ENCODE assay signal across 13 mouse cellular contexts in the genomic region with DNA sequence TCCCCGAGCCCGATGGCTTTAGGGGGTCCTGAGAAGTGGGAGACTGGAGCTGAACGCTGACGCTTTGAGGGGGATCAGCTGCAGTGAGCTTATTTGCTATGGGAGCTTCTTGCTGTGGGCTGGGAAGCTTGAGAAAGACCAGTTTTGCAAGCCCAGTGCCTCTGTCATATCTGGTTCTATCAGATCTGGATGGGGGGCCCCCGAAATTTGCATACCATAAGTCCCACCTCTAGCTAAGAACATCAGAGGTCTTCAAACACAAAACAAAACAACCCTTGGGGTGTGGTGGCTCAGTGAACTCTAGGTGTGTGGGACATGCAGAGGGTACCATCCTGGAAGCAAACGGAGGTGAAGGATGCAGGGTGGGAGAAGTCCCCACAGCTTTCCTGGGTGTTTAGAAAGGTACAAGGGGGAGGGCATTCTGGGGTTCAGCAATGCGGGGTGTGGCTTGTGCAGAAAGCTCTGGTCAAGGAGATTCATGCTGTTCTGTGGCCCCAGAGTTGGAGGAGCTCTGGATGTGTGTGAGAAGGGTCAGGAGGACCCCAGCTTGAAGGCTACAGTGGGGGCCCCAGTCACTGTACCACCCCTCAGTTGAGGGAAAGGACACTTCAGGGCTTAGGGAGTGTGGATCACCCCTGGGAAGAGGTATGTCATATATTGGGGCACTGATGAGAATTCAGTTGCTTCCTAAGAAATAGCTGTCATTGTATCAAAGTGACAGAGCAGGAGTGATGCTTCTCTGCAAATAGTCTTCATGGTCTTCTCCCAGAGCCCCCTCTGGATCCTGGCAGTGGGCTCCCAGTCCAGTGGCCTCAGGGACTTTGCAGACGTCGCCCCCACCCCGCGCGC.
DNase-seq lines count a peak whose midpoint lies in the region; ATAC-seq and TF ChIP-seq lines count a peak whose summit lies in the region.
"Had no signal": no experiment of that assay in that cellular context is flagged by ENCODE, and none has a peak within 500 bp of the region (broad histone marks: within the 10 kb centered on the region; RNA-seq: fewer than 3 reads in every experiment).

No protein-coding gene starts in this region.

- H3K4me2 ChIP-seq in hindbrain, embryonic 14.5 days (replicated peaks) = no peak overlapping the region
- H3K4me2 ChIP-seq in hindbrain, postnatal 0 days (ENCODE audit: low read depth, low read length) = no peak overlapping the region
- H3K4me2 ChIP-seq in liver, embryonic 12.5 days = peak overlapping the region; percentile 81

- peaks cover 95% of the 10 kb centered on the region for H3K36me3 ChIP-seq in hindbrain, embryonic 14.5 days (replicated peaks; ENCODE audit: control insufficient read depth, insufficient read depth)
- H3K36me3 ChIP-seq in hindbrain, postnatal 0 days (ENCODE audit: insufficient read depth, low read length) = peaks cover 23% of the 10 kb centered on the region; the same call in 1 of the 2 replicates
- H3K36me3 ChIP-seq in E14TG2a.4 (ENCODE audit: insufficient read depth, low read length) = peaks cover 35% of the 10 kb centered on the region
- H3K36me3 ChIP-seq in embryonic facial prominence, embryonic 10.5 days (replicated peaks) = no peaks in the 10 kb centered on the region
- no peaks in the 10 kb centered on the region for H3K36me3 ChIP-seq in liver, embryonic 12.5 days

- H3K9ac ChIP-seq in hindbrain, embryonic 14.5 days = no peak overlapping the region; the same call in 1 of the 2 replicates
- H3K9ac ChIP-seq in hindbrain, postnatal 0 days (replicated peaks; ENCODE audit: low read length) = no peak overlapping the region
- H3K9ac ChIP-seq in liver, embryonic 12.5 days = peak overlapping the region; percentile 60

- no peaks in the 10 kb centered on the region for H3K27me3 ChIP-seq in hindbrain, embryonic 14.5 days (ENCODE audit: control insufficient read depth, insufficient read depth, low read length)
- H3K27me3 ChIP-seq in hindbrain, postnatal 0 days (ENCODE audit: insufficient read depth, low read length) = no peaks in the 10 kb centered on the region
- no peaks in the 10 kb centered on the region for H3K27me3 ChIP-seq in E14TG2a.4 (ENCODE audit: insufficient read depth, low read length)
- peaks cover 32% of the 10 kb centered on the region for H3K27me3 ChIP-seq in embryonic facial prominence, embryonic 10.5 days (replicated peaks; ENCODE audit: low read depth, poor library complexity, severe bottlenecking)
- peaks cover 21% of the 10 kb centered on the region for H3K27me3 ChIP-seq in liver, embryonic 12.5 days (replicated peaks)

- TF ChIP-seq CTCF in hindbrain, postnatal 0 days (IDR thresholded peaks at IDR 0.05; ENCODE audit: low read depth) = no peak
- TF ChIP-seq CTCF in E14TG2a.4 (conservative IDR thresholded peaks at IDR 0.05; ENCODE audit: low read length) = no peak

- WGBS in hindbrain, embryonic 14.5 days = 44% methylated on average over 12 of the region's 12 CpGs
- WGBS in hindbrain, postnatal 0 days = 45% methylated on average over 12 of the region's 12 CpGs
- WGBS in embryonic facial prominence, embryonic 10.5 days = 38% methylated on average over 12 of the region's 12 CpGs
- WGBS in liver, embryonic 12.5 days (ENCODE audit: insufficient replicate concordance) = 26% methylated on average over 12 of the region's 12 CpGs

- no peak overlapping the region for H3K4me3 ChIP-seq in hindbrain, embryonic 14.5 days (replicated peaks; ENCODE audit: low read length)
- no peak overlapping the region for H3K4me3 ChIP-seq in hindbrain, postnatal 0 days (ENCODE audit: low read length)
- H3K4me3 ChIP-seq in E14TG2a.4 (replicated peaks; ENCODE audit: low read length) = peak overlapping the region; percentile 72
- peak overlapping the region; percentile 33; the same call in 1 of the 2 replicates for H3K4me3 ChIP-seq in embryonic facial prominence, embryonic 10.5 days
- H3K4me3 ChIP-seq in liver, embryonic 12.5 days = peak overlapping the region; percentile 56

- no peaks in the 10 kb centered on the region for H3K9me3 ChIP-seq in hindbrain, embryonic 14.5 days (ENCODE audit: control insufficient read depth, low read length)
- no peaks in the 10 kb centered on the region for H3K9me3 ChIP-seq in hindbrain, postnatal 0 days (ENCODE audit: low read length)
- no peaks in the 10 kb centered on the region for H3K9me3 ChIP-seq in E14TG2a.4 (ENCODE audit: low read length)
- no peaks in the 10 kb centered on the region for H3K9me3 ChIP-seq in embryonic facial prominence, embryonic 10.5 days
- H3K9me3 ChIP-seq in liver, embryonic 12.5 days (replicated peaks) = no peaks in the 10 kb centered on the region

- no peaks in the 10 kb centered on the region for H3K4me1 ChIP-seq in hindbrain, embryonic 14.5 days (replicated peaks; ENCODE audit: control insufficient read depth, insufficient read depth, low read length)
- H3K4me1 ChIP-seq in hindbrain, postnatal 0 days (ENCODE audit: insufficient read depth, low read length) = no peaks in the 10 kb centered on the region
- peaks cover 91% of the 10 kb centered on the region for H3K4me1 ChIP-seq in E14TG2a.4 (replicated peaks; ENCODE audit: low read depth, low read length)
- H3K4me1 ChIP-seq in embryonic facial prominence, embryonic 10.5 days = no peaks in the 10 kb centered on the region; the same call in none of the 2 replicates
- peaks cover 40% of the 10 kb centered on the region for H3K4me1 ChIP-seq in liver, embryonic 12.5 days

- 0 out of 2 replicates have a peak, but pooled peaks have one; percentile 31 for ATAC-seq in hindbrain, embryonic 14.5 days (ENCODE audit: low FRiP score)
- ATAC-seq in hindbrain, postnatal 0 days = no peak
- peak; percentile 16 for ATAC-seq in liver, embryonic 12.5 days
- no peak for ATAC-seq in erythroid progenitor cell, adult 5-6 weeks (replicated peaks; ENCODE audit: low FRiP score, poor library complexity, severe bottlenecking)

- H3K27ac ChIP-seq in hindbrain, embryonic 14.5 days = no peak overlapping the region
- no peak overlapping the region; the same call in 1 of the 2 replicates for H3K27ac ChIP-seq in hindbrain, postnatal 0 days
- H3K27ac ChIP-seq in embryonic facial prominence, embryonic 10.5 days (replicated peaks) = no peak overlapping the region
- H3K27ac ChIP-seq in liver, embryonic 12.5 days = peak overlapping the region; percentile 41

- DNase-seq in hindbrain, embryonic 14.5 days (ENCODE audit: low spot score) = no peak
- DNase-seq in hindbrain, postnatal 0 days (ENCODE audit: low spot score) = no peak
- DNase-seq in embryonic facial prominence, embryonic 10.5 days (ENCODE audit: low spot score) = no peak
- no peak for DNase-seq in layer of hippocampus, adult 11-12 months (ENCODE audit: low spot score)
- no peak for DNase-seq in urinary bladder, adult 2 months (ENCODE audit: low spot score)
- DNase-seq: adrenal gland, adult 8-10 months; cerebellum, postnatal 10 days; kidney, adult 9 months; spleen, adult 18-20 months; thymus, postnatal 36 days had no signal

Comparison
In these comparisons a context has a peak if more than half of its experiments do, and no peak if none do; other contexts are left out.
1. ATAC-seq: peak in hindbrain, embryonic 14.5 days (single experiment) and liver, embryonic 12.5 days (single experiment); none in hindbrain, postnatal 0 days (single experiment) and erythroid progenitor cell, adult 5-6 weeks (single experiment).
2. H3K4me3 ChIP-seq: peak in E14TG2a.4 (single experiment), embryonic facial prominence, embryonic 10.5 days (single experiment) and liver, embryonic 12.5 days (single experiment); none in hindbrain, embryonic 14.5 days (single experiment) and hindbrain, postnatal 0 days (single experiment).